Mouse (Mus musculus) midbrain, embryonic 13.5 days (tissue): ENCODE data around the gene Numb. TPM values are rescaled to one million over a fixed set of nuclear protein-coding genes. Genes with fewer than 3 reads are reported as not detected.

Source experiments
- ATAC-seq: fragments of 200-750 bp; cut with Nextera tagmentation; 2 replicates; pipeline ENCODE4 v1.8.0; 2017; ENCODE audit warnings: mild to moderate bottlenecking, moderate TSS enrichment, moderate library complexity
- H3K27ac ChIP-seq: fragments of 300-500 bp; sonication (generic); 2 replicates; pipeline ENCODE4 v1.5.1; 2015; ENCODE audit warnings: inconsistent platforms, mild to moderate bottlenecking, moderate library complexity
- H3K27me3 ChIP-seq: fragments of 300-500 bp; sonication (generic); 2 replicates; pipeline ENCODE4 v1.6.1; 2015; ENCODE audit warnings: mild to moderate bottlenecking, inconsistent platforms
- H3K36me3 ChIP-seq: fragments of 300-500 bp; sonication (generic); 2 replicates; pipeline ENCODE4 v1.6.1; 2015; ENCODE audit warnings: mild to moderate bottlenecking, inconsistent platforms
- H3K4me1 ChIP-seq: fragments of 300-500 bp; sonication (generic); replicated peaks from 2 replicates; pipeline ENCODE4 v1.6.1; 2015; ENCODE audit warnings: inconsistent platforms
- H3K4me2 ChIP-seq: fragments of 300-500 bp; sonication (generic); replicated peaks from 2 replicates; pipeline ENCODE4 v1.6.1; 2015; ENCODE audit warnings: moderate library complexity, mild to moderate bottlenecking, inconsistent platforms
- H3K4me3 ChIP-seq: fragments of 300-500 bp; sonication (generic); replicated peaks from 2 replicates; pipeline ENCODE4 v1.5.1; 2015; ENCODE audit warnings: mild to moderate bottlenecking, inconsistent platforms
- H3K9ac ChIP-seq: fragments of 300-500 bp; sonication (generic); replicated peaks from 2 replicates; pipeline ENCODE4 v1.6.1; 2015; ENCODE audit warnings: mild to moderate bottlenecking, inconsistent platforms
- H3K9me3 ChIP-seq: fragments of 300-500 bp; sonication (generic); 2 replicates; pipeline ENCODE4 v1.6.1; 2016; ENCODE audit warnings: mild to moderate bottlenecking, inconsistent platforms
- WGBS: fragments of 180-500 bp; shearing (Covaris S2); methylation state at CpG from one replicate; pipeline ENCODE4 v1.1.7; 2015; 5-methylcytosine and 5-hydroxymethylcytosine counted together
- polyA plus RNA-seq: library from polyadenylated mRNA; unstranded; fragments of >200 nt; fragmentation: Nextera tagmentation; extraction: Ambion mirVana; gene quantifications from 2 replicates; pipeline ENCODE4 v1.2.1, GENCODE M21; 2015

Gene Numb
- polyA plus RNA-seq, 1 experiment from 2014 or later = 23.6 TPM

GRCm38 (mm10) chr12:83768235-83768899 is 153.4 kb downstream of the Numb start:
- Histone ChIP-seq H3K4me3 (no peak overlapping the region), H3K27ac (no peak overlapping the region), H3K27me3 (peaks cover 16% of the 10 kb centered on the region; the same call in 1 of the 2 replicates), H3K4me1 (peaks cover 20% of the 10 kb centered on the region), H3K9ac (no peak overlapping the region), H3K9me3 (no peaks in the 10 kb centered on the region), H3K36me3 (no peaks in the 10 kb centered on the region), H3K4me2 (no peak overlapping the region)
- ATAC-seq = no peak
- 88% methylated on average over 14 of the region's 14 CpGs for WGBS

GRCm38 (mm10) chr12:83767833-83768232 is 153.9 kb downstream of the Numb start:
- H3K27ac ChIP-seq = no peak overlapping the region
- peaks cover 16% of the 10 kb centered on the region; the same call in 1 of the 2 replicates for H3K27me3 ChIP-seq
- 73% methylated on average over 9 of the region's 9 CpGs for WGBS
- H3K36me3 ChIP-seq = no peaks in the 10 kb centered on the region
- H3K4me1 ChIP-seq = peaks cover 25% of the 10 kb centered on the region
- H3K4me2 ChIP-seq = no peak overlapping the region
- no peak overlapping the region for H3K4me3 ChIP-seq
- no peaks in the 10 kb centered on the region for H3K9me3 ChIP-seq
- no peak for ATAC-seq
- H3K9ac ChIP-seq = no peak overlapping the region

DNA sequence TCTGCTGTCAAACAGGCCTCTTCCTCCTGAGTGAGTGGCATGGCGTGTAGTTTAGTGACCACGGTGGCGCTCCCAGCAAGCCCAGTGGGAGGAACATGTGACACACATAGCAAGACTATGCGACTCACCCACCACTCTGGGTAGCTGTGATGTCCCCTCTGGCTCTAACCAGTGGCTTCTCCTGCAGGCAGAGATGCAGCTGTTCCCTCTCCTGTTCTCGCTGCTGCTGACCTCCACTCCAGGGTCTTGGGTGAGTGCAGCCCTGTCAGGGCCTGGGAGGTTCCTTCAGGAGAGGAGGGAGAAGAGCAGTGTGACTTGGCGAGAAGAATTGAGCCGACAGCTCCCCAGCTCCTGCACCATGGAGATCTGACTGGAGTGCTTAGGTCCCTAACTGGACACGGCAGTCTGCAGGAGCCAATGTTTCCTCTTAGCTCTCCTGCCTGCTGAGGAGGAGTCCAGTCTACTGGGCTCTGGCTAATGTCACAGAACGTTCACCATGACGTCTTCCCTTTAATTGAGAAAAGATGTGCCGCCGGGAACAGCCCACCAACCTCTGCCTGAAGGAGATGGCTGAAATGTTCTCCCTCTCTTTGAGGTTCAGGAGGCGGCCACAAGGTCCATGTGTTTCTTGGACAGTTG is 155.7 kb downstream of the Numb start:
- peaks cover 28% of the 10 kb centered on the region for H3K4me1 ChIP-seq
- no peak for ATAC-seq
- no peaks in the 10 kb centered on the region for H3K36me3 ChIP-seq
- no peak overlapping the region for H3K4me3 ChIP-seq
- peaks cover 16% of the 10 kb centered on the region; the same call in 1 of the 2 replicates for H3K27me3 ChIP-seq
- no peak overlapping the region for H3K4me2 ChIP-seq
- 81% methylated on average over 13 of the region's 13 CpGs for WGBS
- H3K9ac ChIP-seq = no peak overlapping the region
- no peak overlapping the region for H3K27ac ChIP-seq
- H3K9me3 ChIP-seq = no peaks in the 10 kb centered on the region

DNA sequence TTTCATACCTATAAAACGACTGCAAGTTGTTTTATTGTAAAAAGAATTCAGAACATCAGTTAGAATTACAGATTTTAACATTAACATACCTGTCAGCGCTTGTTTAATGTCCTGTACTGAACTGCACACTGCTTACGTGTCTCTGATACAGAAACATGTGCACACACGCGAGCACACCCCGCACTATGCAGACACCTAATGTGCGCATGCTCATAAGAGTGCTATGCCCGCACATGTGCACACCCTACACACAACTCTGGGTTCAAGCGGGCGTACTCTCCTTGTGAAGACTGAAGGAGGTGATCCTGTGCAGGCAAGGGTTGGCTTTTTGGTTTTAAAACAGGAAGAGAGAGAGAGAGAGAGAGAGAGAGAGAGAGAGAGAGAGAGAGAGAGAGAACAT is 157.2 kb downstream of the Numb start:
- no peaks in the 10 kb centered on the region for H3K9me3 ChIP-seq
- no peak overlapping the region for H3K27ac ChIP-seq
- 84% methylated on average over 10 of the region's 10 CpGs for WGBS
- H3K4me1 ChIP-seq = peaks cover 17% of the 10 kb centered on the region
- no peak for ATAC-seq
- H3K27me3 ChIP-seq = peaks cover 11% of the 10 kb centered on the region; the same call in 1 of the 2 replicates
- no peak overlapping the region for H3K4me3 ChIP-seq
- no peaks in the 10 kb centered on the region for H3K36me3 ChIP-seq
- H3K4me2 ChIP-seq = no peak overlapping the region; the same call in 1 of the 2 replicates
- no peak overlapping the region for H3K9ac ChIP-seq

- Histone ChIP-seq H3K36me3 (no peaks in the 10 kb centered on the region), H3K27ac (no peak overlapping the region), H3K4me3 (peak overlapping the region; percentile 24), H3K4me1 (peaks cover 17% of the 10 kb centered on the region), H3K27me3 (peaks cover 11% of the 10 kb centered on the region; the same call in 1 of the 2 replicates), H3K9ac (peak overlapping the region; percentile 44; the same call in 1 of the 2 replicates), H3K9me3 (no peaks in the 10 kb centered on the region), H3K4me2 (peak overlapping the region; percentile 59)
- WGBS = 12% methylated on average over 14 of the region's 14 CpGs
- ATAC-seq = peak; percentile 28; the same call in 1 of the 2 replicates
Observed at GRCm38 (mm10) chr12:83764044-83764365, 157.7 kb downstream of the Numb start.

- Histone ChIP-seq H3K4me1 (peaks cover 22% of the 10 kb centered on the region), H3K9me3 (no peaks in the 10 kb centered on the region), H3K4me2 (peak within 1 kb of the TSS; percentile 59), H3K27me3 (peaks cover 11% of the 10 kb centered on the region; the same call in 1 of the 2 replicates), H3K27ac (no peak within 1 kb of the TSS), H3K9ac (peak within 1 kb of the TSS; percentile 44; the same call in 1 of the 2 replicates), H3K36me3 (no peaks in the 10 kb centered on the region), H3K4me3 (peak within 1 kb of the TSS; percentile 24)
- 16% methylated on average over 29 of the region's 31 CpGs for WGBS
- ATAC-seq = peak; percentile 63
Observed at GRCm38 (mm10) chr12:83763311-83764043, 158.3 kb downstream of the Numb start, which contains the start of gene Papln. Gene Papln (plus strand): TSS chr12:83763634.

DNA sequence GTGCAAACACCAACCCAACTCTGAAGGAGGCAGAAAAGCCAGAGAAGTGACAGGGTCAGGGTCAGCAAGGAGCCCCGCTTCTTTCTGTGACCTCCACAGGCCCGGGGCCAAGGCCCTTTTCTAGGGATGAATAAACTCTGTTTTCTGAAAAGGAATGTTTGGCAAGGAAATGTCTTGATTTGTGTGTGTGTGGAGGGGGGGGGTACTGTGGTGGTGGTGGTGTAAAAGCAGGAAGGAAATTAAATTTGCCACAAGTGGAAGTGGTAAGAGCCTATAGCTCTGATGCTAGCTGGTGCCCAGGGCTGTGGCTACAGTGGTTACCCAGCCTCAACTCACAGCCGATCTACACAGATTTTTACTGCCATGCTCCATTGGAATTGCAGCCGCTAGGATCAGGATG is 159.0 kb downstream of the Numb start:
- Histone ChIP-seq H3K27me3 (peaks cover 11% of the 10 kb centered on the region; the same call in 1 of the 2 replicates), H3K9ac (no peak overlapping the region), H3K4me1 (peaks cover 22% of the 10 kb centered on the region), H3K9me3 (no peaks in the 10 kb centered on the region), H3K36me3 (no peaks in the 10 kb centered on the region), H3K4me2 (no peak overlapping the region), H3K27ac (no peak overlapping the region), H3K4me3 (no peak overlapping the region)
- 36% methylated on average over 4 of the region's 4 CpGs for WGBS
- no peak for ATAC-seq

GRCm38 (mm10) chr12:83760201-83760600 is 161.5 kb downstream of the Numb start:
- H3K36me3 ChIP-seq = no peaks in the 10 kb centered on the region
- no peaks in the 10 kb centered on the region for H3K9me3 ChIP-seq
- H3K27me3 ChIP-seq = peaks cover 11% of the 10 kb centered on the region; the same call in 1 of the 2 replicates
- no peak for ATAC-seq
- H3K4me1 ChIP-seq = peaks cover 22% of the 10 kb centered on the region
- no peak overlapping the region for H3K27ac ChIP-seq
- no peak overlapping the region for H3K4me3 ChIP-seq
- H3K9ac ChIP-seq = no peak overlapping the region
- WGBS = 93% methylated on average over 2 of the region's 2 CpGs
- no peak overlapping the region for H3K4me2 ChIP-seq

DNA sequence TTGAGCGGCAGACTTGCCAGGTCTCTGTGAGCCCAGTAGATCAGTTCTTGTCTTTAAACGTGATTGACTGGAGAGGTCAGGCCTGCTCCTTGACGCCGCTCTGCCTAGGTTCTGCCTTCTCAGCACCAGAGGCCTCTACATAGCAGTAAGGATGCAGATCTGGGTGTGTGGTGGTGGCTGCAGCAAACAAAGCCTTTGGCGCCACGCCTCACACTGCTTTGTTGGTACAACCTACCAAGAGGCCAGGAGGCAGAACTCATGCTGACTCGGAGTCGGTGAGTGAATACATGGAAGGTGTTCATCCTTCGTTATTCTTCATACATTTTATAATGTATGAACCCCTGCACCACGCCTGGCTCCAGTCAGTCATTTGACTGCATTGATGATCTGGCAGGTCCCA is 163.0 kb downstream of the Numb start:
- Histone ChIP-seq H3K27me3 (0 out of 2 replicates have a peak, but pooled peaks cover 2% of the 10 kb centered on the region), H3K9me3 (no peaks in the 10 kb centered on the region), H3K9ac (no peak overlapping the region), H3K4me3 (no peak overlapping the region), H3K36me3 (no peaks in the 10 kb centered on the region), H3K27ac (no peak overlapping the region), H3K4me2 (no peak overlapping the region), H3K4me1 (peaks cover 16% of the 10 kb centered on the region)
- 76% methylated on average over 10 of the region's 10 CpGs for WGBS
- ATAC-seq = no peak

DNA sequence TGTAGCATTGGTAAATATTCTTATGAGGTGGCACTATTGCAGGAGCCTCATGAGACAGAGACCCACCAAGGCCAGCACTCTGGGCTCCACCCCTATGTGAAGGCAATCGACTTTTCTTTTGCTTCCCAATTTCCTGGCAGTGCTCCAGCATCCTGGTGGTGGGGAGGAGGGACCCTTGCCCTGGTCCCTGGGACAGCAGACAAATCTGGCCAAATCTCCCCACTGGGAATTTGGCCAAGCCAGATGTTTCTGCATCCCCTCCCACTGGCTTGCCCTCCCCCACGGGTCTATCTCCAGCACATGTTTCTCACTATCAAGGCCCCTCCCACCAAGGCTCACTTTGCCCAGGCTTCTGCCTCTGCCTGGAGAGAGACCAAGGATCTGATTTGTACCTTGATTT is 169.2 kb downstream of the Numb start:
- no peak for ATAC-seq
- no peaks in the 10 kb centered on the region for H3K4me1 ChIP-seq
- no peak overlapping the region for H3K4me3 ChIP-seq
- H3K27me3 ChIP-seq = no peaks in the 10 kb centered on the region
- no peaks in the 10 kb centered on the region for H3K9me3 ChIP-seq
- H3K9ac ChIP-seq = no peak overlapping the region
- no peak overlapping the region for H3K4me2 ChIP-seq
- WGBS = 61% methylated on average over 2 of the region's 2 CpGs
- H3K27ac ChIP-seq = no peak overlapping the region
- H3K36me3 ChIP-seq = no peaks in the 10 kb centered on the region

DNA sequence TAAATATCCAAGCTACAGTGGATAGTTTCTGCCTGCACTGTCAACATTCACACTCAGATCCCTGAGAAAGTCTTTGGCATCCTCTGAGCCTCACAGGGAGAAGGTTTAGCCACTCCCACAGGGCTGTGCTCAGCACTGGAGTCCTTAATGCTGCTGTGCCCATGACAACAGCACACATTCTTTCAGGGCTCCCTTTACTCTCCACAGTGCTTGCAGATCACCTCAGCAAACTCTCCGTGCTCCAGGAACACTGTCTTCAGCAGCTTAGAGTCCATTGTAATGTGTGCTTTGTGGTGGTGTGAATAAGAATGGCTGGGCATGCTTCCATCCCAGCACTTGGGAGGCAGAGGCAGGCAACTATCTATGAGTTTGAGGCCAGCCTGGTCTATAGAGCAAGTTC is 172.5 kb downstream of the Numb start:
- 46% methylated on average over 1 of the region's 1 CpGs for WGBS
- H3K27ac ChIP-seq = no peak overlapping the region
- no peak overlapping the region for H3K4me2 ChIP-seq
- no peak for ATAC-seq
- no peaks in the 10 kb centered on the region for H3K27me3 ChIP-seq
- H3K4me1 ChIP-seq = no peaks in the 10 kb centered on the region
- H3K9me3 ChIP-seq = no peaks in the 10 kb centered on the region
- no peak overlapping the region for H3K4me3 ChIP-seq
- H3K36me3 ChIP-seq = no peaks in the 10 kb centered on the region
- no peak overlapping the region for H3K9ac ChIP-seq
